Mouse (Mus musculus): ENCODE measurements around the gene Enthd1.
"Not testable (repeated sequence)": the region's sequence is repeated elsewhere in the genome, so short reads cannot be mapped to it uniquely, and the experiment has no call there.

The Enthd1 gene
- long read RNA-seq, experiment 1: 0 reads
- long read RNA-seq, experiment 2: 0 reads

GRCm38 (mm10) chr15:80565106-80565665 is at the start of gene Enthd1:
Enthd1 (minus strand) TSS chr15:80565156.
- intact Hi-C loops (cut with DNase I): no loop called here

GRCm38 (mm10) chr15:80613904-80614303 is 48.9 kb upstream of the Enthd1 start:
- intact Hi-C loops (cut with DNase I): no loop called here

- intact Hi-C loops (cut with DNase I): no loop called here
These were observed 46.5 kb upstream of the Enthd1 start for GRCm38 (mm10) chr15:80611478-80611877.

- intact Hi-C loops (cut with DNase I): no loop called here
These were observed 45.4 kb upstream of the Enthd1 start for GRCm38 (mm10) chr15:80610335-80610734.

- intact Hi-C loops (cut with DNase I): no loop called here
These were observed 43.0 kb upstream of the Enthd1 start for GRCm38 (mm10) chr15:80607970-80608369.

- intact Hi-C loops (cut with DNase I): no loop called here
These were observed 39.1 kb upstream of the Enthd1 start for GRCm38 (mm10) chr15:80604026-80604425.

- intact Hi-C loops (cut with DNase I): no loop called here
These were observed 37.5 kb upstream of the Enthd1 start for GRCm38 (mm10) chr15:80602487-80602886.

GRCm38 (mm10) chr15:80601456-80601855 is 36.5 kb upstream of the Enthd1 start:
- intact Hi-C loops (cut with DNase I): no loop called here

GRCm38 (mm10) chr15:80599843-80600242 is 34.9 kb upstream of the Enthd1 start:
- intact Hi-C loops (cut with DNase I): no loop called here

GRCm38 (mm10) chr15:80599213-80599750 is 34.3 kb upstream of the Enthd1 start:
- intact Hi-C loops (cut with DNase I): no loop called here

GRCm38 (mm10) chr15:80598750-80599149 is 33.8 kb upstream of the Enthd1 start:
- intact Hi-C loops (cut with DNase I): no loop called here

GRCm38 (mm10) chr15:80593877-80594276 is 28.9 kb upstream of the Enthd1 start:
- intact Hi-C loops (cut with DNase I): no loop called here

- intact Hi-C loops (cut with DNase I): no loop called here
These were observed 27.8 kb upstream of the Enthd1 start for GRCm38 (mm10) chr15:80592737-80593136.

- intact Hi-C loops (cut with DNase I): no loop called here
These were observed 25.7 kb upstream of the Enthd1 start for GRCm38 (mm10) chr15:80590641-80591040.

- intact Hi-C loops (cut with DNase I): no loop called here
These were observed 21.3 kb upstream of the Enthd1 start for GRCm38 (mm10) chr15:80586296-80586695.

- intact Hi-C loops (cut with DNase I): no loop called here
These were observed 17.9 kb upstream of the Enthd1 start for GRCm38 (mm10) chr15:80582581-80583495.

GRCm38 (mm10) chr15:80580585-80580984 is 15.6 kb upstream of the Enthd1 start:
- intact Hi-C loops (cut with DNase I): not testable (repeated sequence)

GRCm38 (mm10) chr15:80579121-80579520 is 14.2 kb upstream of the Enthd1 start:
- intact Hi-C loops (cut with DNase I): no loop called here

- intact Hi-C loops (cut with DNase I): no loop called here
These were observed 12.4 kb upstream of the Enthd1 start for GRCm38 (mm10) chr15:80577166-80577960.

GRCm38 (mm10) chr15:80576415-80576994 is 11.5 kb upstream of the Enthd1 start:
- intact Hi-C loops (cut with DNase I): no loop called here

GRCm38 (mm10) chr15:80575817-80576370 is 10.9 kb upstream of the Enthd1 start:
- intact Hi-C loops (cut with DNase I): no loop called here

Measured in adrenal gland (tissue).